Mouse (Mus musculus) midbrain, embryonic 13.5 days (tissue): ENCODE measurements at regions not wholly inside any gene's neighbourhood (a gene's known extent, or its start where the extent isn't known, plus 50 kb on each side); places are given as distances from the start of the nearest gene placed in this dataset.

Experiments used
- ATAC-seq: fragments of 200-750 bp; cut with Nextera tagmentation; 2 replicates; pipeline ENCODE4 v1.8.0; 2017; ENCODE audit warnings: mild to moderate bottlenecking, moderate TSS enrichment, moderate library complexity
- H3K27ac ChIP-seq: fragments of 300-500 bp; sonication (generic); 2 replicates; pipeline ENCODE4 v1.5.1; 2015; ENCODE audit warnings: inconsistent platforms, mild to moderate bottlenecking, moderate library complexity
- H3K27me3 ChIP-seq: fragments of 300-500 bp; sonication (generic); 2 replicates; pipeline ENCODE4 v1.6.1; 2015; ENCODE audit warnings: mild to moderate bottlenecking, inconsistent platforms
- H3K36me3 ChIP-seq: fragments of 300-500 bp; sonication (generic); 2 replicates; pipeline ENCODE4 v1.6.1; 2015; ENCODE audit warnings: mild to moderate bottlenecking, inconsistent platforms
- H3K4me1 ChIP-seq: fragments of 300-500 bp; sonication (generic); replicated peaks from 2 replicates; pipeline ENCODE4 v1.6.1; 2015; ENCODE audit warnings: inconsistent platforms
- H3K4me2 ChIP-seq: fragments of 300-500 bp; sonication (generic); replicated peaks from 2 replicates; pipeline ENCODE4 v1.6.1; 2015; ENCODE audit warnings: moderate library complexity, mild to moderate bottlenecking, inconsistent platforms
- H3K4me3 ChIP-seq: fragments of 300-500 bp; sonication (generic); replicated peaks from 2 replicates; pipeline ENCODE4 v1.5.1; 2015; ENCODE audit warnings: mild to moderate bottlenecking, inconsistent platforms
- H3K9ac ChIP-seq: fragments of 300-500 bp; sonication (generic); replicated peaks from 2 replicates; pipeline ENCODE4 v1.6.1; 2015; ENCODE audit warnings: mild to moderate bottlenecking, inconsistent platforms
- H3K9me3 ChIP-seq: fragments of 300-500 bp; sonication (generic); 2 replicates; pipeline ENCODE4 v1.6.1; 2016; ENCODE audit warnings: mild to moderate bottlenecking, inconsistent platforms
- WGBS: fragments of 180-500 bp; shearing (Covaris S2); methylation state at CpG from one replicate; pipeline ENCODE4 v1.1.7; 2015; 5-methylcytosine and 5-hydroxymethylcytosine counted together

DNA sequence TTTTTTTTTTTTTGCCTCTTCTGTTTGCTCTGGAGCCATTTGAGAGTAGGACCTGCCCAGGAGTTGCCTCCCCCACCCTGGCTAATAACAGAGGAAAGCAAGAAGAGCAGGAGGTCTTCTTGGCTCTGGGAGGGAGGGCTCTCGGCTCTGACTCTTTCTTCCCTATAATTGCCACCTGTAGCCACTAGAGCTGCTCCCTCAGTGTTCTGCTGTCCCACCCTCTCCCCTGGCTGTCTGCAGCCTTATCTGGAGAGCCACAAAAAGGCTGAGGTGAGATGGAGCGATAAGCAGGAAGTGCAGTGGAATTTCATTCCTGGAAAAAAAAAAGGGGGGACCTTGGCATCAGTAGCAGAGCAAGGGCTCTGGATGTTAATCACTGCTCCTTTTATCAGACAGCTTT, 251.4 kb upstream of the Satb1 start:
- no peaks in the 10 kb centered on the region for H3K4me1 ChIP-seq
- no peaks in the 10 kb centered on the region for H3K9me3 ChIP-seq
- 72% methylated on average over 2 of the region's 2 CpGs for WGBS
- H3K4me3 ChIP-seq = no peak overlapping the region
- H3K9ac ChIP-seq = no peak overlapping the region
- H3K36me3 ChIP-seq = no peaks in the 10 kb centered on the region
- H3K27ac ChIP-seq = no peak overlapping the region
- H3K4me2 ChIP-seq = no peak overlapping the region
- ATAC-seq = no peak
- H3K27me3 ChIP-seq = no peaks in the 10 kb centered on the region

DNA sequence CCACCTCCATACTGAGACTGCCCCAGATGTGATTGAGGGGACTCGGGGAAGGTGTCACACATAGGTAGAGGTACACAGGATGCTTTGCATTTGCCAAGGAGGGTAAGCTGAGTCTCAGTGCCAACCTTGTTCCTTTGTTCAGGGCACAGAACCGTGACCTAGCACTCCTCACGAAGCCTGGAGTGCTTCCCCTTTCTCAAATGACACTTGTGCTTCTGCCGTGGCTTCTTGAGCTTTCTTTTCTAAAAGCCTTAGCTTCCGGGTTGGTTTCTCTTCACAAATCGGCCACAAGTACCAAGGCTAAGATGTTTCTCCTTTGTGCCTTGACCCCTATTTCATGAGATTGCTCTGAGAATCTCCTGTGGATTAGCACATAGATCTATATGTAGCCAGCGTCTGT, 246.2 kb upstream of the Satb1 start:
- ATAC-seq = no peak
- H3K9ac ChIP-seq = no peak overlapping the region
- WGBS = 80% methylated on average over 7 of the region's 7 CpGs

DNA sequence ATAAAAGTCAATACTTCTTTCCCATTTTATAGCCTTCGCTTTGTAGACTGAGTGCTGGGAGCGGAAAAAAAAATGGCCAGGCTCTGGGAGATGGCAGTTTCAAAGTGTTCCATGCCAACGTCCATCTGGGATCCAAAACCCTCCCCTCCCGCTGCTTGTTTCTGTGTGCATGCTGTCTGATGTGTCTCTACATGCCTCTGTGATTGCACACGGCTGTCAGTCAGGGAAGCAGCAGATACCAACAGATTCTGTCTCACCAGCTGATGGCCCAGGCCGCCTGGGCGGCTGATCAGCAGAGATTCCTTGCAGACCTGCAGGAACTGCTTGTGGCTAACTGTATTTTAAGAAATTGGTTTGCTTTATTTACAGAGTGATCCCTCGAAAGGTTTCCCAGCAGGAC, 245.4 kb upstream of the Satb1 start:
- WGBS = 74% methylated on average over 8 of the region's 8 CpGs
- H3K4me2 ChIP-seq = no peak overlapping the region
- no peaks in the 10 kb centered on the region for H3K27me3 ChIP-seq
- ATAC-seq = 0 out of 2 replicates have a peak, but pooled peaks have one; percentile 45
- no peak overlapping the region for H3K4me3 ChIP-seq
- H3K27ac ChIP-seq = no peak overlapping the region
- no peaks in the 10 kb centered on the region for H3K36me3 ChIP-seq
- no peaks in the 10 kb centered on the region for H3K4me1 ChIP-seq
- H3K9me3 ChIP-seq = no peaks in the 10 kb centered on the region
- no peak overlapping the region for H3K9ac ChIP-seq

More for the DNA sequence above, 246.2 kb upstream of the Satb1 start:
- Histone ChIP-seq H3K36me3 (no peaks in the 10 kb centered on the region), H3K27ac (no peak overlapping the region), H3K9me3 (no peaks in the 10 kb centered on the region), H3K4me3 (no peak overlapping the region), H3K4me2 (no peak overlapping the region), H3K4me1 (no peaks in the 10 kb centered on the region), H3K27me3 (no peaks in the 10 kb centered on the region)

DNA sequence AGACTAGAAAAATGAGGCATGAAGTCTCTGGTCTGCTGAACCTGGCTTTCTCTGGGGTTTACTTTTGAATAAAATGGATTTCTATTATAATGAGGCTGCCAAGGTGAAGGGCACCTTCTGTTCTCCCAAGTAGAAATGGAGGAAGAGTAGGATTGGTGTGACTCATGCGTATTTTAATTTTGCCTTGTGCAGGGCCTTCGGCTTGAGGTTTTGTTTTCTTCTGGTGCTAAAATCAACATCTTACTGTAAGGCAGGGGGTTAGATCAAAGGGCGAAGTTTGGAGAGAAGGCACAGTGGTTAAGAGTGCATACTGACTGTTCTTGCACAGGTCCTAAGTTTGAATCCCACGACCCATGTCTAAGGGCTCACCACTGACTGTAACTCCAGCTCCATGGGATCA, 244.9 kb upstream of the Satb1 start:
- Histone ChIP-seq H3K4me3 (no peak overlapping the region), H3K9ac (no peak overlapping the region), H3K27me3 (no peaks in the 10 kb centered on the region), H3K9me3 (no peaks in the 10 kb centered on the region), H3K4me1 (no peaks in the 10 kb centered on the region), H3K27ac (no peak overlapping the region), H3K4me2 (no peak overlapping the region), H3K36me3 (no peaks in the 10 kb centered on the region)
- no peak for ATAC-seq
- WGBS = 93% methylated on average over 4 of the region's 4 CpGs

DNA sequence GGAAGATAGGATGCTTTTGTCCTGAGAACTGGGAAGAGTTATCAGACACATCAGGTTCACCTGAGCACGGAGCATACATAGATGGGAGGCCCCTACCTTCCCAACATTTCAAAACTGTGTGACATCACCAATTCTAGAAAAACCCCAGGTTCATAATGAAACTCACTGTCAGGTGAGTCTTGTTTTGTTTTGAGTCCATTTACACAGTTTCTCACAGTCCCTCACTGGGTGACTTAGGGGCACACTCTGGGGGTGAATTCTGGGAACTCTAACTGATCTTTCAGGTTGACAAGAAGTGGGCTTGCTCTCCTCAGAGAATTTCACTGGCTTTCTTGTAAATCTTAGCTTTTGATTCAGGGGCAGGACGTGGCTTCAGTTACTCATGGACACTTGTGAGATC, 243.7 kb upstream of the Satb1 start:
- no peaks in the 10 kb centered on the region for H3K36me3 ChIP-seq
- H3K27me3 ChIP-seq = no peaks in the 10 kb centered on the region
- no peaks in the 10 kb centered on the region for H3K9me3 ChIP-seq
- H3K4me1 ChIP-seq = no peaks in the 10 kb centered on the region
- no peak overlapping the region for H3K4me2 ChIP-seq
- ATAC-seq = no peak
- no peak overlapping the region for H3K9ac ChIP-seq
- H3K4me3 ChIP-seq = no peak overlapping the region
- 86% methylated on average over 2 of the region's 2 CpGs for WGBS
- H3K27ac ChIP-seq = no peak overlapping the region

DNA sequence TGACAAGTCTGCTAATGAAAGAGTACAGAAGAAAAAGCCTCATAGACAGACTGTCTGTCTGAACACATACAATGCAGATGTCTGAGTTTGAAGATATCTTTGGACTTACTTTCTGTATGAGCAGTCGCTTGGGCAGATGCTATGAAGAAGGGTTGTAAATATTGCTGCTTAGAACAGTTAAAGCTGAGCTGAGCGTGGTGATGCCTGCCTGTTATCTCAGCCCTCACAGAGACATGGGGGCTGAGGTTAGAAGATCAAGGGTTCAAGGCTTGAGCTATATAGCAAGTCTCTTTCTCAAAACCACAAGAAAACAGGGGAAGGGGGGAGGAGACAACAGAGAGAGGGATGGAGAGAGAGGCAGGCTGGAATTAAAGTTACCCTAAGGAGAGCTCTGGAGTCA, 234.6 kb upstream of the Satb1 start:
- no peak overlapping the region for H3K4me3 ChIP-seq
- H3K9me3 ChIP-seq = no peaks in the 10 kb centered on the region
- WGBS = 82% methylated on average over 2 of the region's 2 CpGs
- H3K27me3 ChIP-seq = no peaks in the 10 kb centered on the region
- H3K4me1 ChIP-seq = no peaks in the 10 kb centered on the region
- no peak for ATAC-seq
- no peak overlapping the region for H3K9ac ChIP-seq
- no peaks in the 10 kb centered on the region for H3K36me3 ChIP-seq
- no peak overlapping the region for H3K4me2 ChIP-seq
- H3K27ac ChIP-seq = no peak overlapping the region

DNA sequence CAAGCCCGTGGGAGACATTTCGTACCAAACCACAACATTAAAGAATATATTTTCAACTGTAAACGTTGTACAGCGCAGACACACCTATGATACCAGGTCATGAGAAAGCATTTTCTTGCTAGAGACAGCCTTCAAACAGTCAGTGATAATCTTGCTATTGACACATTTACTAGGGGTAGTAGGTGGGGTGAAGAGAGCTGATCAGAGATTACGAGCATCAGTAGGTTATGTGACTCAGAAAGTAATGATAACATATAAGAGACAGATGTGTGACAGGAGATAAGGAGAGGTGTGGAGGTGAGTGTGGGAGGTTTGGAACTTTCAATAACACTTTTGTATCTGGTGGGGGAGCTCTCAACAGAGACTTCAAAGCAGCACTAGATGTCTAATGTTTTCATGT, 231.5 kb upstream of the Satb1 start:
- no peaks in the 10 kb centered on the region for H3K36me3 ChIP-seq
- H3K4me3 ChIP-seq = no peak overlapping the region
- WGBS = 90% methylated on average over 5 of the region's 5 CpGs
- no peak for ATAC-seq
- H3K4me1 ChIP-seq = no peaks in the 10 kb centered on the region
- no peak overlapping the region for H3K4me2 ChIP-seq
- no peak overlapping the region for H3K9ac ChIP-seq
- H3K27ac ChIP-seq = no peak overlapping the region
- H3K27me3 ChIP-seq = no peaks in the 10 kb centered on the region
- no peaks in the 10 kb centered on the region for H3K9me3 ChIP-seq

DNA sequence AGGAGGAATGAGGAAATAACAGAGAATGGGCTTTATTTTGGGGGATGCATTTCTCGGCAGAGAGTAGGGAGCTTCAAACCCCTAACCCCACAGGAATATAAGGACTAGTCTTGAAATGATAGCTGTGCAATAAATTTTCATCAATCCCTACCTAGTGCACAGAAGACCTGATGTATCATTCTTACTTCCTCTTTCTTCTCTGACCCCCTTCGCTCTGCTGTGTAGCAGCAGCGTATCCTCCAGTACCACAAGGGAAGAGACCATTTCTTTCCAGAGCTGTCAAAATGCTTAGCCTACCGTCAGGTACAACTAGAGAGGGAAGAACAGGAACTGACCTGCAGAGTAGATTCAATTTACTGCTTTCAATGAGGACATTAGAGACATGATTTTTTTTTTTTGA, 230.0 kb upstream of the Satb1 start:
- WGBS = 91% methylated on average over 4 of the region's 4 CpGs
- Histone ChIP-seq H3K4me3 (no peak overlapping the region), H3K27me3 (no peaks in the 10 kb centered on the region), H3K9me3 (no peaks in the 10 kb centered on the region), H3K27ac (no peak overlapping the region), H3K9ac (no peak overlapping the region), H3K36me3 (no peaks in the 10 kb centered on the region), H3K4me1 (no peaks in the 10 kb centered on the region), H3K4me2 (no peak overlapping the region)
- ATAC-seq = no peak

DNA sequence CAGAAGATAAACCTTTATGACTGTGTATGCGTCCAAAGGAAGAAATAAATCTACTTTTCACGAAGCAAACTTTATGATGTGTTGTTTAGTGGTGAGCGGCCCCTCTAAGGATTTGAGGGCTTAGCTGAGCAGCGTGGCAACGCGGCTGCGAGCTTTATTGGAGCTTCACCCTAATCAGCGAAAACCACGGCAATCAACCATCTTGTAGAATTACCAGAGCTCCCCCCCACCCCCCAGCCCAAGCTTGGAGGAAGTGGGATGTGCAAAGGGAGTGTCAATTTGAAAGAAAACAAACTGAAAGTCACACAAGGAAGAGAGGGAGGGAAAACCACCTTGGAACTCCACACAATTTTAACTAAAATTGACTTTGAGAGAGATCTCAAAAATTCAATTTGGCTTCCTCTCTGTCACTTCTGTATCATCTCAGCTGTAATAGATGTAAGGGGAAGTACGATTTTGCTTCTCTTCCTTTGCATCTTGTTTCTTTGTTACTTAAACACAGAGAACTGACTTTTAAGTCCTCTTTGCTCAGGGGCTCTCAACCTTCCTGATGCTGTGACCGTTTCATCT, 229.1 kb upstream of the Satb1 start:
- ATAC-seq = no peak
- 87% methylated on average over 11 of the region's 11 CpGs for WGBS

DNA sequence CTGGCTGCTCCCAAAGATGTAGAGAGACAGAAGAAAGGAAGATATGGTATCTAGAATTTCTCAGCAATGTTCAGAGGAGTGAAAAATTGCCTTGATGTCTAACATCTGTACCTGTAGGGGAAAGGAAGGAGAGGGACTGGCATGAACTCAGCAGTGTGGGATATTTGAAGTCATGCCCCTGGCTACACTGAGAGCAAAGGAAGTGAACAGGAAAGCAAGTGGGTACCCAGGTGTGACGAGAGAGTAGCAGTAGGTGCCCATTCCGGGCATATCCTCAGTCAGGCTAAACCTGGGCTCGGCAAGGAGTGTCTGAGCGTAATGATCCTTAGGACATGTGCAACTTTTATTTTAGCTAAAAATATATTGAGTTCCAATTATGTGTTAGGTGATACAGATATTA, 203.4 kb upstream of the Satb1 start:
- ATAC-seq = no peak
- H3K4me2 ChIP-seq = no peak overlapping the region
- H3K9me3 ChIP-seq = no peaks in the 10 kb centered on the region
- H3K4me1 ChIP-seq = no peaks in the 10 kb centered on the region
- no peak overlapping the region for H3K4me3 ChIP-seq
- H3K27ac ChIP-seq = no peak overlapping the region
- 94% methylated on average over 4 of the region's 4 CpGs for WGBS
- H3K9ac ChIP-seq = no peak overlapping the region
- H3K27me3 ChIP-seq = no peaks in the 10 kb centered on the region
- H3K36me3 ChIP-seq = no peaks in the 10 kb centered on the region

More for the DNA sequence above, 229.1 kb upstream of the Satb1 start:
- H3K27me3 ChIP-seq = no peaks in the 10 kb centered on the region
- H3K9ac ChIP-seq = no peak overlapping the region
- H3K4me1 ChIP-seq = no peaks in the 10 kb centered on the region
- no peak overlapping the region for H3K4me3 ChIP-seq
- no peaks in the 10 kb centered on the region for H3K9me3 ChIP-seq
- H3K27ac ChIP-seq = no peak overlapping the region
- no peaks in the 10 kb centered on the region for H3K36me3 ChIP-seq
- H3K4me2 ChIP-seq = no peak overlapping the region

DNA sequence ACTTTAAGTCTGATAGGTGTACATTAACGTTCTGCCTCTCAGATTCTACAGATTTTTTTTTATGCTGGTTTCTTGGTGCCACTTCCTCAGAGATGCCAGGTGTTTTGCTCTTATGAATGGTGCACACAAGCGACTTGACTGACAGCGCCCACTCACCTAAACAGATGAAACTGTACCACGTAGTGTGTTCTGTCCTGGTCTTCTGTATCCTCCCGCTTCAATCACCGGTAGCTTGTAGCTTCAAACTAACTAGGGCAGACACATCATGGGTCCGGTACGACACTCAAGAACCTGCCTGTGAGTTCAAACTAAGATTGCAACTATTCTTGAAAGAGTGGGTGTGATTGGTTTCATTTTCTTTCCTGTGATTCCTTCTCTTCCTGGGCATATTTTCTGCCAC, 198.0 kb upstream of the Satb1 start:
- 93% methylated on average over 8 of the region's 8 CpGs for WGBS
- Histone ChIP-seq H3K4me2 (no peak overlapping the region), H3K27ac (no peak overlapping the region), H3K27me3 (no peaks in the 10 kb centered on the region), H3K9ac (no peak overlapping the region), H3K4me3 (no peak overlapping the region), H3K36me3 (no peaks in the 10 kb centered on the region), H3K9me3 (no peaks in the 10 kb centered on the region), H3K4me1 (no peaks in the 10 kb centered on the region)
- no peak for ATAC-seq

DNA sequence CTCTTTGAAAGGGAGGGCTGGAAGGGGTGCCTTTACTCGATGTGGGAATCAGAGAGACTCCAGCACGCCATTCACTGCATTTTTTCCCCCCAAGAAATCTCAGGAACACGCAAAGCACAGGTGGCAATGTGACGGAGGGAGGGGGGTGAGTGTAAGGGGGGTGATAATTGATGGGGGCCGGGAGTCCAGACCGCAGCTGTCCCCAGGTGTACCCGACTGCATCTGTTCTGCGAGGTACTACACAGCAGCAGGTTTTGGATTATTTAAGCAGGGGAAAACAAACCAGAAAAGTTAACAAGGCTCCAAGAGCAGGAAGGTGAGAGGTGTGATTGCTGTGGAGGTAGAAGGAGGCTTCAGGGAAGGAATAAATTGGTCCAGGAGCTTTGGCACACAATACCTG, 153.8 kb upstream of the Satb1 start:
- Histone ChIP-seq H3K27me3 (no peaks in the 10 kb centered on the region), H3K4me3 (no peak overlapping the region), H3K4me2 (no peak overlapping the region), H3K4me1 (no peaks in the 10 kb centered on the region), H3K9me3 (no peaks in the 10 kb centered on the region), H3K9ac (no peak overlapping the region), H3K36me3 (no peaks in the 10 kb centered on the region), H3K27ac (no peak overlapping the region)
- ATAC-seq = 0 out of 2 replicates have a peak, but pooled peaks have one; percentile 17
- 69% methylated on average over 8 of the region's 8 CpGs for WGBS

DNA sequence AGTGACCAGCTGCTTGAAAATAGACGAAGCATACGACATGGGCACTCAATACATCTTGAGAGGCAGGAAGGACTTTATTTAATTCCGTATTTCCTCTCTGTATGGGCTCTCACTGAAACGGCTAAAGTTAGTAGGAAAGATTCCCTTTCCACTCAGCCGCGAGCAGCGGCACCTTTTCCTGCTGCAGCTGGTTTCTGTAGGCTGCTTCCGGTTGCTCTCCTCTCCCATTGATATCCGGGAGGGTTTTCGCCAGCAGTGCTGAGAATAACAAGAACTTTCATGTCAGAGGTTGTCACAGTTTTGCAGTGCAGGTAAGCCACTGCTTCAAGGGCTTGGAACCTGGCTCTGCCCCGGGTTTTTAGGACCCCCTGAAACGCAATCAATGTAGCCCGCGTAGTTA, 153.1 kb upstream of the Satb1 start:
- no peaks in the 10 kb centered on the region for H3K9me3 ChIP-seq
- no peaks in the 10 kb centered on the region for H3K27me3 ChIP-seq
- WGBS = 72% methylated on average over 14 of the region's 14 CpGs
- no peaks in the 10 kb centered on the region for H3K4me1 ChIP-seq
- no peak overlapping the region for H3K4me2 ChIP-seq
- no peak overlapping the region for H3K9ac ChIP-seq
- no peak overlapping the region for H3K4me3 ChIP-seq
- no peaks in the 10 kb centered on the region for H3K36me3 ChIP-seq
- ATAC-seq = no peak
- no peak overlapping the region for H3K27ac ChIP-seq
